Mouse (Mus musculus): ENCODE data around the gene Gm8857. TPM values are rescaled to one million over a fixed set of nuclear protein-coding genes. Genes with fewer than 3 reads are reported as not detected.
"Not testable (repeated sequence)": the region's sequence is repeated elsewhere in the genome, so short reads cannot be mapped to it uniquely, and the experiment has no call there.

Gene Gm8857
- polyA plus RNA-seq (2015; fragmentation: Nextera tagmentation; extraction: Ambion mirVana), result not detected in 2 replicates

GRCm38 (mm10) chr5:10947505-10947904 lies at the start of gene Gm8857, which contains the start of gene Gm8871:
Gene Gm8857, plus strand, starts transcription at chr5:10947807.
Gene Gm8871, plus strand, starts transcription at chr5:10947805.
- not testable (repeated sequence) for H3K4me3 ChIP-seq (replicated peaks); H3K9ac ChIP-seq; H3K27me3 ChIP-seq; H3K36me3 ChIP-seq (replicated peaks); H3K4me2 ChIP-seq; H3K9me3 ChIP-seq (replicated peaks); ATAC-seq (ENCODE audit: insufficient read depth); H3K27ac ChIP-seq (replicated peaks); H3K4me1 ChIP-seq (replicated peaks)
- WGBS (ENCODE audit: insufficient replicate concordance), result 45% methylated on average over 2 of the region's 3 CpGs

DNA sequence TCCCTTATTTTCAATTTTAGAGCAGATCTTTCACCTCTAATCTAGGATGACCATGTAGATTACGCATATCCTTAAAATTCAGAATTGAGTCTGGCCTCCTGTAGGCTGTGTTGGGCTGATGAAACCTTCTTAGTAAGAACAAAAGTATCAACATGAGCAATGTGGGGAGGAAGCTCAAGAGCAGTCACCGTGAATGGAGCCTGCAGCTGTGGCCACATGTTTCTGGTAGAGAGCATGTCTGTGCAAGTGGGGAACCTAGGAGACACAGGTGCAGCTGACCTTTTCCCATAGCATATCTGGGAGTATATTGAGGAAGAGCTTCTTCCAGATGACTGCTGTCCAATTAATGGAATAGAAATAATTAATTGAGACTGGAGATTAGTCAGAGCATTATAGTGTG lies 5.9 kb downstream of the Gm8857 start:
- not testable (repeated sequence) for H3K4me2 ChIP-seq; H3K27ac ChIP-seq (replicated peaks); H3K27me3 ChIP-seq; H3K4me3 ChIP-seq (replicated peaks); H3K9me3 ChIP-seq (replicated peaks); H3K9ac ChIP-seq; H3K4me1 ChIP-seq (replicated peaks); ATAC-seq (ENCODE audit: insufficient read depth); H3K36me3 ChIP-seq (replicated peaks)
- WGBS (ENCODE audit: insufficient replicate concordance), result 63% methylated on average over 2 of the region's 2 CpGs

DNA sequence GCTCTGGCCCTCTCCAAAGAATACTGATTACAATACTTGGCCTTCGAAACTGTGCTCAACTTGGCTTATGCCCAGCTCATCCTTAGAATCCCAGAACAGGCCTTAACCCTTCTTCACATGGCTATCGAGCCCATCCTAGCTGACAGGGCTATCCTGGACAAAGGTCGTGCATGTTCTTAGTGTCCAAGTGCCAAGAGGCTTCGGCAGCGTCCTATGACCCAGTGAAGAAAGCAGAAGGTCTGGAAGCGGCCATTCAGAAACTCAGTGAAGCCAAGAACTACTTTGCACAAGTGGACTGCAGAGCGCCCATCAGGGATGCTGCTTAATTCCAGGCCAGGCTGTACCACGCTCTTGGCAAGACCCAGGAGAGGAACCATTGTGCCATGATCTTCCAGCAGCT lies 10.4 kb downstream of the Gm8857 start:
- 79% methylated on average over 6 of the region's 8 CpGs for WGBS (ENCODE audit: insufficient replicate concordance)
- not testable (repeated sequence) for ATAC-seq (ENCODE audit: insufficient read depth)

More for the DNA sequence above, 10.4 kb downstream of the Gm8857 start:
- H3K27ac ChIP-seq (replicated peaks); H3K27me3 ChIP-seq; H3K36me3 ChIP-seq (replicated peaks); H3K9ac ChIP-seq; H3K9me3 ChIP-seq (replicated peaks); H3K4me2 ChIP-seq; H3K4me1 ChIP-seq (replicated peaks); H3K4me3 ChIP-seq (replicated peaks): not testable (repeated sequence)

Other genes with a start within 250 kb of the Gm8857 start
- not detected in 2 replicates for gene Gm8871, start within 50 bp of the Gm8857 start, polyA plus RNA-seq (2015; fragmentation: Nextera tagmentation; extraction: Ambion mirVana)
- not detected in 2 replicates for gene Gm8879, start 179.8 kb downstream of the Gm8857 start, polyA plus RNA-seq (2015; fragmentation: Nextera tagmentation; extraction: Ambion mirVana)
- gene Gm5861, start 235.3 kb downstream of the Gm8857 start, polyA plus RNA-seq (2015; fragmentation: Nextera tagmentation; extraction: Ambion mirVana), result not detected in 2 replicates

All from liver, embryonic 15.5 days (tissue).